Mouse (Mus musculus): Measurements from ENCODE around the gene Pnkp.
A peak's percentile ranks its signal among the peaks of the same experiment; 100 is the strongest.

Gene Pnkp

GRCm38 (mm10) chr7:44853065-44853464 lies 3.9 kb upstream of the Pnkp start:
- no peak for DNase-seq (ENCODE audit: low spot score)

- no peak for DNase-seq (ENCODE audit: low spot score)
Measured at GRCm38 (mm10) chr7:44853596-44854355, 3.2 kb upstream of the Pnkp start.

GRCm38 (mm10) chr7:44854356-44855031 lies 2.4 kb upstream of the Pnkp start:
- DNase-seq (ENCODE audit: low spot score): peak; percentile 89

- DNase-seq (ENCODE audit: low spot score): no peak
Measured at GRCm38 (mm10) chr7:44855036-44855435, 1.9 kb upstream of the Pnkp start.

GRCm38 (mm10) chr7:44856265-44856916 lies 548 bp upstream of the Pnkp start:
- no peak for DNase-seq (ENCODE audit: low spot score)

GRCm38 (mm10) chr7:44857905-44858304 lies 966 bp downstream of the Pnkp start:
- no peak for DNase-seq (ENCODE audit: low spot score)

- DNase-seq (ENCODE audit: low spot score): no peak
Measured at GRCm38 (mm10) chr7:44859896-44860295, 3.0 kb downstream of the Pnkp start.

GRCm38 (mm10) chr7:44860576-44861428 lies 3.9 kb downstream of the Pnkp start:
- peak; percentile 73 for DNase-seq (ENCODE audit: low spot score)

- DNase-seq (ENCODE audit: low spot score): no peak
Measured at GRCm38 (mm10) chr7:44861429-44861816, 4.5 kb downstream of the Pnkp start.

- no peak for DNase-seq (ENCODE audit: low spot score)
Measured at GRCm38 (mm10) chr7:44862434-44862833, 5.5 kb downstream of the Pnkp start.

- DNase-seq (ENCODE audit: low spot score): no peak
Measured at GRCm38 (mm10) chr7:44863210-44863609, 6.3 kb downstream of the Pnkp start.

GRCm38 (mm10) chr7:44863982-44864494 lies 7.1 kb downstream of the Pnkp start:
- DNase-seq (ENCODE audit: low spot score): no peak

GRCm38 (mm10) chr7:44864595-44865542 lies 7.9 kb downstream of the Pnkp start:
- no peak for DNase-seq (ENCODE audit: low spot score)

- DNase-seq (ENCODE audit: low spot score): peak; percentile 69
Measured at GRCm38 (mm10) chr7:44866276-44867009, 9.5 kb downstream of the Pnkp start.

GRCm38 (mm10) chr7:44867010-44867702 lies 10.2 kb downstream of the Pnkp start:
- DNase-seq (ENCODE audit: low spot score): no peak

GRCm38 (mm10) chr7:44867802-44868201 lies 10.9 kb downstream of the Pnkp start:
- no peak for DNase-seq (ENCODE audit: low spot score)

GRCm38 (mm10) chr7:44868465-44868864 lies 11.5 kb downstream of the Pnkp start:
- DNase-seq (ENCODE audit: low spot score): no peak

GRCm38 (mm10) chr7:44868919-44869696 lies 12.2 kb downstream of the Pnkp start:
- DNase-seq (ENCODE audit: low spot score): peak; percentile 84
